Mouse (Mus musculus) layer of hippocampus, adult 6 months (tissue): ENCODE results near the gene Snurf. TPM values are rescaled to one million over a fixed set of nuclear protein-coding genes. Genes with fewer than 3 reads are reported as not detected.

Experiments used
- long read RNA-seq, 2 experiments: library from polyadenylated mRNA; unstranded; transcript quantifications; one replicate each; pipeline ENCODE4 v2.0.0; 2019 to 2020
- polyA plus RNA-seq: library from polyadenylated mRNA; unstranded; fragments of <200 nt; fragmentation: Nextera tagmentation; gene quantifications from 2 replicates; pipeline ENCODE4 v1.2.3, GENCODE M21; 2021

The Snurf gene
- 694 and 723 TPM in 2 replicates for polyA plus RNA-seq
- long read RNA-seq, experiment 1, result 0 reads
- long read RNA-seq, experiment 2, result 0 reads

DNA sequence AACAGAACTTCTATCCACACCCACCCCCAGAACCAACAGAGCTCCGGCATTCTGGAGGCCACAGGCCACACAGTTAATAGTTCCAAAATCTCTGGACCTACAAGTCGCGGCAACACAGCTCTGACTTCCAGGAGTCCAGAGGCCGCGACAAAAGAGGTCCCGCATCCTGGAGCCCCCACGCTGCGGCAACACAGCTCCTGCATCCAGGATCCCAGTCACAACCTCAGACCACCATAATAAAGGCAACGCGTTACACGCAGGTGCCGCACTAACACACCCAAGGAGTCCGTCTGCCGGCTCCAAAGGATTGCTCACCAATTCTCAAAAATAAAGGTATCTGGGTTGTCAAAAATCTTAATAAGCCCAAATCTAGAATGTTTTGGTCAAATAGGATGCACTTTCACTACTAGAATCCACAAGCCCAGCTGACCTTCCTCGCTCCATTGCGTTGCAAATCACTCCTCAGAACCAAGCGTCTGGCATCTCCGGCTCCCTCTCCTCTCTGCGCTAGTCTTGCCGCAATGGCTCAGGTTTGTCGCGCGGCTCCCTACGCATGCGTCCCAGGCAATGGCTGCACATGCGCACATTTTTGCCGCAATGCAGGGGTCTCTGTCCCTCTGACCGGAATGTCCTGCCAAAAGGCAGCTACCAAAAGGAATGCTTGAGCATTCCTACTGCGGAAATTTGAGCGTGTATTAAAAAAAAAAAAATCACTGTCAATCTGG lies at the start of gene Snurf, which contains the start of gene Gm38393:
Snurf (minus strand) TSS at position 444 of the 725 bp plus-strand sequence.
Gm38393 (minus strand) TSS at position 459 of the 725 bp plus-strand sequence.

Other genes with a start within 250 kb of the Snurf start
- gene Gm38393, start within 50 bp of the Snurf start, polyA plus RNA-seq, result 5.3 and 6.6 TPM in 2 replicates
- 1,016 and 1,155 TPM in 2 replicates for gene Snrpn, start 135.2 kb upstream of the Snurf start, polyA plus RNA-seq